Mouse (Mus musculus) C2C12 (cell line): ENCODE data around the gene 1700001O22Rik.

Source experiments
- CTCF ChIP-seq: IDR thresholded peaks from one replicate; pipeline ENCODE4 v1.5.1; 2011; ENCODE audit not compliant: control insufficient read depth, insufficient read depth, insufficient read length
- FOSL1 ChIP-seq: IDR thresholded peaks from one replicate; pipeline ENCODE4 v1.8.0; 2011; ENCODE audit warnings: mild to moderate bottlenecking, low read length; ENCODE audit not compliant: poor library complexity, insufficient read depth, severe bottlenecking
- MAX ChIP-seq: IDR thresholded peaks from one replicate; pipeline ENCODE4 v1.6.1; 2011; ENCODE audit warnings: mild to moderate bottlenecking, control low read depth
- MYOD1 ChIP-seq: IDR thresholded peaks from one replicate; pipeline ENCODE4 v1.6.1; 2011; ENCODE audit warnings: low read depth; ENCODE audit not compliant: control insufficient read depth, insufficient read length
- USF1 ChIP-seq: IDR thresholded peaks from one replicate; pipeline ENCODE4 v1.6.1; 2011; ENCODE audit warnings: low read depth, mild to moderate bottlenecking, control low read depth, moderate library complexity

DNA sequence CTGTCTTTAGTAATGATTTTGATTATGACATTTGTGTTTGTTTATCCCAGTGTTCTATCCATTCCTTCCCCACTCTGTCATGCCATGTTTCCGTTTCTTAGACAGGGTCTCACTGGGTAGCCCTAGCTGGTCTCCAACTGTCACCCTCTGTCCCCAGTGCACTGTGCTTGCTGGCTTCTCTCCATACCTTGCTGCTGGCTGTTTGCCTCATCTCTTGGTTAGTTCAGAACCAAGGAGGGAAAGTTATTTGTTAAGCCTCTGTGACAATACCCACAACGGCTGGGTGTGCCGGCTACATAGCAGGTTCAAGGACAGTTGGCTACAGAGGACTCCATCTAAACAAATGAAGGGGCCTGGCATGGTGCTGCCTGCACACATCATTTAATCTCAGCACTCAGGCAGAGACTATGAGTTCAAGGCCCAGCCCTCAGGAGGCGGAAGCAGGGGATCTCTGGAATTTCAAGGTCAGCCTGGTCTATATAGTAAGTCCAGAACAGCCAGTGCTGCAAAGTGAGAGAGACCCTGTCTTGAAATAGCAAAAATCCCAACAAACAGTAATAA is 55.8 kb downstream of the 1700001O22Rik start:
- no peak for TF ChIP-seq CTCF
- TF ChIP-seq USF1 = no peak
- TF ChIP-seq MAX = no peak
- TF ChIP-seq MYOD1 = no peak
- no peak for TF ChIP-seq FOSL1
